Mouse (Mus musculus): ENCODE measurements around the gene Olfr43.

GRCm38 (mm10) chr11:74185949-74186348 is 25.2 kb downstream of the Olfr43 start, which contains the start of gene Olfr403:
- TF ChIP-seq CTCF (conservative IDR thresholded peaks at IDR 0.05 in 1 of 2, IDR thresholded peaks at IDR 0.05 in 1 of 2; ENCODE audit: low read depth in 2 of 2, low read length in 2 of 2): no peak
- TF ChIP-seq EP300 (IDR thresholded peaks at IDR 0.05; ENCODE audit: low read length): no peak
- TF ChIP-seq POLR2A (IDR thresholded peaks at IDR 0.05; ENCODE audit: low read depth, low read length): no peak
- TF ChIP-seq MEF2A (IDR thresholded peaks at IDR 0.05; ENCODE audit: borderline replicate concordance, low read depth, low read length): no peak
- TF ChIP-seq SMC3 (IDR thresholded peaks at IDR 0.05; ENCODE audit: low read depth, low read length): no peak
- TF ChIP-seq ELF1 (IDR thresholded peaks at IDR 0.05; ENCODE audit: low read depth, low read length): no peak
- no peak for TF ChIP-seq ZC3H11A (IDR thresholded peaks at IDR 0.05; ENCODE audit: low read depth, low read length)
- no peak for TF ChIP-seq MAFK (IDR thresholded peaks at IDR 0.05; ENCODE audit: insufficient replicate concordance, low read length)
- TF ChIP-seq KAT2A (IDR thresholded peaks at IDR 0.05; ENCODE audit: insufficient replicate concordance, low read length): no peak
- TF ChIP-seq HCFC1 (IDR thresholded peaks at IDR 0.05; ENCODE audit: low read depth, low read length): no peak
- no peak for TF ChIP-seq SIN3A (IDR thresholded peaks at IDR 0.05; ENCODE audit: low read length)
- TF ChIP-seq USF2 (conservative IDR thresholded peaks at IDR 0.05; ENCODE audit: low read depth, low read length): no peak

Measured in CH12.LX (cell line).